Mouse (Mus musculus) pancreas, adult 10 weeks (tissue): ENCODE results near the gene Vmn1r42. TPM values are rescaled to one million over a fixed set of nuclear protein-coding genes. Genes with fewer than 3 reads are reported as not detected.

Experiments used
- polyA plus RNA-seq: library from polyadenylated mRNA; stranded (reverse); fragments of 350-450 nt; fragmentation: Illumina TruSeq; extraction: RNeasy Lipid Tissue Mini Kit (QIAGEN cat#74804); gene quantifications from one replicate; pipeline ENCODE4 v1.2.3, GENCODE M21; 2015; ENCODE audit warnings: low read depth, low replicate concordance; ENCODE audit not compliant: insufficient read depth

Gene Vmn1r42
- not detected for polyA plus RNA-seq

DNA sequence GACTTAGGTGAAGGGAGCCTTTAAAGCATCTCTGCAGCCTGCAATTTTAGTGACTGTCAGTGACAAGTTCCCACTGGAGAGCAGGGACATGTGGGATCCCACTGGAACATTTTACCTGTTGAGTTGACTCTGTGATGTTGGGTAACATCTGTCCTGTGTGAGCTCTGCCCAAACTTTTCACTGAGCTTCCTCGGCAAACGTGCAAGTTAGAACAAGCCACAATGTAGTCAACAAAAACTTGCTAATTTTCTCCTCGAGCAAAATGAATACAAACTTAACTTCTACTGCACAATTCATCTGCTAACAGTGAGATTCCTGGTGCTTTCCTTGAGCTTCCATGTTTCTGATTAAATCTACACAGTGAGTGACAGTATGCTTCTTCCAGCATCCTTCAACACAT lies at the start of gene Vmn1r42, which contains the start of gene Vmn1r43:
Gene Vmn1r42, minus strand, starts transcription at position 101 of the 400 bp plus-strand sequence.
Gene Vmn1r43, minus strand, starts transcription at position 101 of the 400 bp plus-strand sequence.

GRCm38 (mm10) chr6:89883360-89883759 lies 7.1 kb upstream of the Vmn1r42 start, which contains the start of gene Vmn1r44:
Gene Vmn1r44, plus strand, starts transcription at chr6:89883660.

Other genes starting within 250 kb of the Vmn1r42 start
- 1.0 TPM for gene Txnrd3, start 232.4 kb downstream of the Vmn1r42 start, polyA plus RNA-seq
- not detected for gene Vmn1r40, start 168.9 kb downstream of the Vmn1r42 start, polyA plus RNA-seq
- gene Vmn1r41, start 135.6 kb downstream of the Vmn1r42 start, polyA plus RNA-seq = not detected
- gene Vmn1r43, start within 50 bp of the Vmn1r42 start, polyA plus RNA-seq = not detected
- not detected for gene Vmn1r44, start 7.2 kb upstream of the Vmn1r42 start, polyA plus RNA-seq
- not detected for gene Vmn1r45, start 64.2 kb upstream of the Vmn1r42 start, polyA plus RNA-seq
- gene Vmn1r46, start 92.9 kb upstream of the Vmn1r42 start, polyA plus RNA-seq = not detected
- gene Vmn1r47, start 139.7 kb upstream of the Vmn1r42 start, polyA plus RNA-seq = not detected
- gene Vmn1r48, start 160.4 kb upstream of the Vmn1r42 start, polyA plus RNA-seq = not detected
- gene Vmn1r49, start 202.1 kb upstream of the Vmn1r42 start, polyA plus RNA-seq = not detected
- not detected for gene Vmn1r50, start 225.0 kb upstream of the Vmn1r42 start, polyA plus RNA-seq
- not detected for gene Vmn1r51, start 246.2 kb upstream of the Vmn1r42 start, polyA plus RNA-seq